Comparison of ENCODE assay signal across 12 mouse cellular contexts in the genomic region with DNA sequence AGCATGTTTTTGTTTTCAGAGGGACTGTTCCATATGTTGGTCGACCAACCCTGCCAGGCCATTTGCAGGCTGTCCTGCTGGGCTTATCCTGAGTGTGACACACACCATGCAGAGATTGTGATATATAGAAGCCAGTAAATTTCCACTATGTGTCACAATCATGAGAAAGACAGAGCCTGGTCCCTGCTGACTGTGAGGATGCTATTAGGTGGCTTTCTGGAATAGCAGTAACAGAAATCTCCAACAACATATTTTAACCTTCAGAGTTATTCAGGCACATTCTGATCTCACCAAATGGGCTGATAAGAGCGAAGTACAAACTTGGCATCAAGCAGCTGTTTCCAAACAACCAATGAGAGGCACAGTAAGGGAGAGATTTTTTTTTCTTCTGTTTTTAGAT.
DNase-seq lines count a peak whose midpoint lies in the region; ATAC-seq and TF ChIP-seq lines count a peak whose summit lies in the region.
"Had no signal": no experiment of that assay in that cellular context is flagged by ENCODE, and none has a peak within 500 bp of the region (broad histone marks: within the 10 kb centered on the region; RNA-seq: fewer than 3 reads in every experiment).

No protein-coding gene starts in this region.

- no peaks in the 10 kb centered on the region for H3K36me3 ChIP-seq in forebrain, embryonic 13.5 days (ENCODE audit: poor library complexity, severe bottlenecking)
- H3K36me3 ChIP-seq in forebrain, embryonic 11.5 days (ENCODE audit: control insufficient read depth, insufficient read depth, low read length) = no peaks in the 10 kb centered on the region
- no peaks in the 10 kb centered on the region for H3K36me3 ChIP-seq in midbrain, postnatal 0 days (ENCODE audit: insufficient read depth, low read length)
- H3K36me3 ChIP-seq in midbrain, embryonic 14.5 days (ENCODE audit: control insufficient read depth, insufficient read depth, low read length) = no peaks in the 10 kb centered on the region
- H3K36me3 ChIP-seq in midbrain, embryonic 15.5 days (replicated peaks) = no peaks in the 10 kb centered on the region
- H3K36me3 ChIP-seq: embryonic facial prominence, embryonic 10.5 days; limb, embryonic 13.5 days had no signal

- no peaks in the 10 kb centered on the region for H3K9me3 ChIP-seq in forebrain, embryonic 13.5 days (replicated peaks)
- no peaks in the 10 kb centered on the region for H3K9me3 ChIP-seq in forebrain, embryonic 11.5 days (ENCODE audit: control insufficient read depth, low read length)
- H3K9me3 ChIP-seq in midbrain, postnatal 0 days (ENCODE audit: low read length) = no peaks in the 10 kb centered on the region
- H3K9me3 ChIP-seq in midbrain, embryonic 14.5 days (ENCODE audit: control insufficient read depth, low read length) = no peaks in the 10 kb centered on the region
- H3K9me3 ChIP-seq in midbrain, embryonic 15.5 days = no peaks in the 10 kb centered on the region
- H3K9me3 ChIP-seq: embryonic facial prominence, embryonic 10.5 days; limb, embryonic 13.5 days had no signal

- WGBS in forebrain, embryonic 13.5 days = 79% methylated on average over 2 of the region's 2 CpGs
- 80% methylated on average over 2 of the region's 2 CpGs for WGBS in forebrain, embryonic 11.5 days
- 81% methylated on average over 2 of the region's 2 CpGs for WGBS in midbrain, postnatal 0 days
- WGBS in midbrain, embryonic 14.5 days = 79% methylated on average over 2 of the region's 2 CpGs
- 86% methylated on average over 2 of the region's 2 CpGs for WGBS in midbrain, embryonic 15.5 days

- H3K4me2 ChIP-seq in forebrain, embryonic 13.5 days = no peak overlapping the region
- no peak overlapping the region for H3K4me2 ChIP-seq in forebrain, embryonic 11.5 days (ENCODE audit: low read depth, low read length, severe bottlenecking)
- H3K4me2 ChIP-seq in midbrain, postnatal 0 days (ENCODE audit: low read depth, low read length, poor library complexity, severe bottlenecking) = no peak overlapping the region
- no peak overlapping the region for H3K4me2 ChIP-seq in midbrain, embryonic 14.5 days (ENCODE audit: low read length)
- H3K4me2 ChIP-seq in midbrain, embryonic 15.5 days = no peak overlapping the region

- H3K27me3 ChIP-seq in forebrain, embryonic 13.5 days = no peaks in the 10 kb centered on the region
- no peaks in the 10 kb centered on the region for H3K27me3 ChIP-seq in forebrain, embryonic 11.5 days (ENCODE audit: control insufficient read depth, insufficient read depth, low read length)
- no peaks in the 10 kb centered on the region for H3K27me3 ChIP-seq in midbrain, postnatal 0 days (ENCODE audit: insufficient read depth, low read length)
- H3K27me3 ChIP-seq in midbrain, embryonic 14.5 days (ENCODE audit: control insufficient read depth, insufficient read depth, low read length) = no peaks in the 10 kb centered on the region
- no peaks in the 10 kb centered on the region for H3K27me3 ChIP-seq in midbrain, embryonic 15.5 days (replicated peaks)
- H3K27me3 ChIP-seq: limb, embryonic 13.5 days had no signal

- H3K4me3 ChIP-seq in forebrain, embryonic 13.5 days = no peak overlapping the region
- no peak overlapping the region for H3K4me3 ChIP-seq in forebrain, embryonic 11.5 days (ENCODE audit: low read depth, low read length)
- H3K4me3 ChIP-seq in midbrain, postnatal 0 days (ENCODE audit: low read depth, low read length) = no peak overlapping the region
- no peak overlapping the region for H3K4me3 ChIP-seq in midbrain, embryonic 14.5 days (replicated peaks; ENCODE audit: low read depth, low read length)
- H3K4me3 ChIP-seq in midbrain, embryonic 15.5 days = no peak overlapping the region
- H3K4me3 ChIP-seq: embryonic facial prominence, embryonic 10.5 days; limb, embryonic 13.5 days had no signal

- no peak for DNase-seq in forebrain, embryonic 11.5 days (ENCODE audit: low spot score)
- DNase-seq in midbrain, postnatal 0 days (ENCODE audit: low spot score) = peak; percentile 47
- DNase-seq in midbrain, embryonic 14.5 days = no peak
- peak; percentile 76 to 78 for DNase-seq in cerebellum, postnatal 36 days
- DNase-seq in lung, postnatal 25 days (ENCODE audit: low spot score) = peak; percentile 61
- DNase-seq in right cerebral cortex, adult 18-20 months = no peak
- DNase-seq: retina, postnatal 1 day had no signal

- peak; percentile 58; the same call in 1 of the 2 replicates for ATAC-seq in forebrain, embryonic 13.5 days
- ATAC-seq in forebrain, embryonic 11.5 days (replicated peaks; ENCODE audit: low FRiP score) = no peak
- ATAC-seq in midbrain, postnatal 0 days (ENCODE audit: low FRiP score) = no peak
- no peak for ATAC-seq in midbrain, embryonic 14.5 days (ENCODE audit: low FRiP score, low TSS enrichment)
- ATAC-seq in midbrain, embryonic 15.5 days (replicated peaks) = no peak
- ATAC-seq: midbrain, embryonic 16.5 days had no signal

- peaks cover 6% of the 10 kb centered on the region; the same call in 1 of the 2 replicates for H3K4me1 ChIP-seq in forebrain, embryonic 13.5 days
- H3K4me1 ChIP-seq in forebrain, embryonic 11.5 days (replicated peaks; ENCODE audit: control insufficient read depth, insufficient read depth, low read length) = no peaks in the 10 kb centered on the region
- no peaks in the 10 kb centered on the region for H3K4me1 ChIP-seq in midbrain, postnatal 0 days (ENCODE audit: insufficient read depth, low read length)
- H3K4me1 ChIP-seq in midbrain, embryonic 14.5 days (ENCODE audit: control insufficient read depth, insufficient read depth, low read length) = no peaks in the 10 kb centered on the region
- H3K4me1 ChIP-seq in midbrain, embryonic 15.5 days = no peaks in the 10 kb centered on the region

- H3K27ac ChIP-seq in forebrain, embryonic 13.5 days = no peak overlapping the region
- H3K27ac ChIP-seq in forebrain, embryonic 11.5 days (ENCODE audit: low read depth, low read length) = no peak overlapping the region
- no peak overlapping the region for H3K27ac ChIP-seq in midbrain, postnatal 0 days (ENCODE audit: low read depth, low read length)
- no peak overlapping the region for H3K27ac ChIP-seq in midbrain, embryonic 14.5 days (replicated peaks; ENCODE audit: low read depth, low read length)
- H3K27ac ChIP-seq in midbrain, embryonic 15.5 days = no peak overlapping the region
- H3K27ac ChIP-seq: embryonic facial prominence, embryonic 10.5 days; limb, embryonic 13.5 days had no signal

- no peak overlapping the region for H3K9ac ChIP-seq in forebrain, embryonic 13.5 days
- H3K9ac ChIP-seq in forebrain, embryonic 11.5 days (ENCODE audit: low read length) = no peak overlapping the region
- no peak overlapping the region for H3K9ac ChIP-seq in midbrain, postnatal 0 days (replicated peaks; ENCODE audit: low read length, poor library complexity, severe bottlenecking)
- H3K9ac ChIP-seq in midbrain, embryonic 14.5 days (replicated peaks; ENCODE audit: low read length) = no peak overlapping the region
- H3K9ac ChIP-seq in midbrain, embryonic 15.5 days = no peak overlapping the region
- H3K9ac ChIP-seq: limb, embryonic 13.5 days had no signal

- TF ChIP-seq CTCF in midbrain, postnatal 0 days (IDR thresholded peaks at IDR 0.05) = no peak

Comparison
In these comparisons a context has a peak if more than half of its experiments do, and no peak if none do; other contexts are left out.
1. DNase-seq: peak in midbrain, postnatal 0 days (single experiment), cerebellum, postnatal 36 days (2 of 2) and lung, postnatal 25 days (single experiment); none in forebrain, embryonic 11.5 days (single experiment), midbrain, embryonic 14.5 days (single experiment) and right cerebral cortex, adult 18-20 months (single experiment).